Mouse (Mus musculus): Measurements from ENCODE around the gene Sypl2. TPM values are rescaled to one million over a fixed set of nuclear protein-coding genes. Genes with fewer than 3 reads are reported as not detected.
A peak's percentile ranks its signal among the peaks of the same experiment; 100 is the strongest.

Sypl2 gene
- polyA plus RNA-seq, 1 experiment = 2.1 TPM

GRCm38 (mm10) chr3:108206731-108207375 is 19.6 kb downstream of the Sypl2 start:
- TF ChIP-seq POLR2A (IDR thresholded peaks at IDR 0.05; ENCODE audit: extremely low read depth, insufficient read depth, low read length) (no peak), CTCF (IDR thresholded peaks at IDR 0.05; ENCODE audit: extremely low read depth, insufficient read depth, low read length) (no peak)
- peaks cover 3% of the 10 kb centered on the region; the same call in 1 of the 2 replicates for H3K4me1 ChIP-seq (ENCODE audit: control insufficient read depth, insufficient read depth, low read length)
- no peak overlapping the region for H3K4me3 ChIP-seq (ENCODE audit: insufficient read depth, low read length)
- H3K27ac ChIP-seq (ENCODE audit: insufficient read depth, low read length) = no peak overlapping the region

DNA sequence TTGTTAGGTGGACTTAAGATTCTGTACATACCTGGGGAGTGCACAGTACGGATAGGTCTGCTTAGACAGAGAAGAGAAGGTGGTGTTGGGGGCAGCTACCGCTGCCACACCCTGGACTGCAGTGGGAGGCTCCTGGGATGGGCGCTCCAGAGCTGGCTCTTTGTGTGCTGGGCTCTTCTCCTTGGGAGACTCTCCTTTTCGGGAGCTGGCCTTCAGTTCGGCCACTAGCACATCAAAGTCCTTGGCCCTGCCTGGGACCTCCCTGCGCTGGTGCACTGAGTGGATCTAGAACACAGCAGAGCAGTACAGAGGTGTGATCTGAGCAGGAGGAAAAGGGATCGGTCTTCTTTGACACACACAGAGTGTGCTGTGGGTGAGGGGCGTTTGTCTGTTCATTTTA is 20.8 kb downstream of the Sypl2 start:
- Histone ChIP-seq H3K4me3 (ENCODE audit: insufficient read depth, low read length) (no peak overlapping the region), H3K4me1 (ENCODE audit: control insufficient read depth, insufficient read depth, low read length) (peaks cover 5% of the 10 kb centered on the region; the same call in 1 of the 2 replicates), H3K27ac (ENCODE audit: insufficient read depth, low read length) (no peak overlapping the region)
- TF ChIP-seq POLR2A (IDR thresholded peaks at IDR 0.05; ENCODE audit: extremely low read depth, insufficient read depth, low read length) (no peak), CTCF (IDR thresholded peaks at IDR 0.05; ENCODE audit: extremely low read depth, insufficient read depth, low read length) (no peak)

DNA sequence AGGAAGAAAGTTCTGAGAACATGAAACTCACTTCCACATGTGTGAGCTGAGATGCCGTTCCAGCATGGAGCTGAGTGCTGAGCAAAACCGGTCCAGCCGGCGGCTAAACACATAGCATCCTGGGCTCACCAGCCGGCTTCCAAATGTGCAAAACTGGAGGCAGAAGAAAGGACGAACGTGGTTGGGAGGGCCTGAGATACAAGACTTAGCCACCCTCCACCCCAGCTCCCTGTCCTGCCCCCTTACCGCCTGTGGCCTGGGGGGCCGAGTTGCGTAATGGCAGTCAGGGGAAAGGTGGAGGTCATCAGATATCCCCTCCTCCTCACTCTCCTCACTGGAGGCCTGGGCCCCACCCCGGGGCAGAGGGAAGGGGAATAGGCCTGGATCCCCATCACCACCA is 22.0 kb downstream of the Sypl2 start:
- Histone ChIP-seq H3K4me3 (ENCODE audit: insufficient read depth, low read length) (no peak overlapping the region), H3K27ac (ENCODE audit: insufficient read depth, low read length) (no peak overlapping the region), H3K4me1 (ENCODE audit: control insufficient read depth, insufficient read depth, low read length) (peaks cover 5% of the 10 kb centered on the region)
- TF ChIP-seq POLR2A (IDR thresholded peaks at IDR 0.05; ENCODE audit: extremely low read depth, insufficient read depth, low read length) = no peak
- no peak for TF ChIP-seq CTCF (IDR thresholded peaks at IDR 0.05; ENCODE audit: extremely low read depth, insufficient read depth, low read length)

- Histone ChIP-seq H3K27ac (ENCODE audit: insufficient read depth, low read length) (peak overlapping the region; percentile 20; the same call in 1 of the 2 replicates), H3K4me1 (ENCODE audit: control insufficient read depth, insufficient read depth, low read length) (peaks cover 5% of the 10 kb centered on the region), H3K4me3 (ENCODE audit: insufficient read depth, low read length) (no peak overlapping the region)
- TF ChIP-seq CTCF (IDR thresholded peaks at IDR 0.05; ENCODE audit: extremely low read depth, insufficient read depth, low read length) (peak; percentile 81), POLR2A (IDR thresholded peaks at IDR 0.05; ENCODE audit: extremely low read depth, insufficient read depth, low read length) (no peak)
These were observed 22.7 kb downstream of the Sypl2 start for GRCm38 (mm10) chr3:108203621-108204325.

DNA sequence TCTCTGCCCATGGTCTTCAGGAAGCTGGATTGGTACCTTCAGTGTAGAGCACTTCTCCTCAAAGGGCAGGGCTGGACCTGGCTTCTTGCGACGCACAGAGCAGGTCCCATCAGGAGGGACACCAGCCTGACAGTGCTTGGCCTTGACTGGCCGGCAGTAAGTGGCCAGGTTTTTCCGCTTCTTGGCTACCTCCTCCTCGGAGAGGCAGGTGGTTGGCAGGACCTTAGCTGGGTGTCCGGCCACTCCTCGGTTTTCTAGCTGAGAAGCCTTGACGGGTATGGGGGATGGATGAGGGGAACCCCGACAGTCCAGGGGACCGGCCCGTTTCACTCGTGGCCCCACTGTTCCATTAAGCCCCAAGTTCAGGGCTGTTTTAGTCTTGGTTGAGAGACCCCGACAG is 23.2 kb downstream of the Sypl2 start:
- no peak overlapping the region for H3K4me3 ChIP-seq (ENCODE audit: insufficient read depth, low read length)
- no peak for TF ChIP-seq POLR2A (IDR thresholded peaks at IDR 0.05; ENCODE audit: extremely low read depth, insufficient read depth, low read length)
- TF ChIP-seq CTCF (IDR thresholded peaks at IDR 0.05; ENCODE audit: extremely low read depth, insufficient read depth, low read length) = no peak
- peak overlapping the region; percentile 20; the same call in 1 of the 2 replicates for H3K27ac ChIP-seq (ENCODE audit: insufficient read depth, low read length)
- peaks cover 5% of the 10 kb centered on the region for H3K4me1 ChIP-seq (ENCODE audit: control insufficient read depth, insufficient read depth, low read length)

DNA sequence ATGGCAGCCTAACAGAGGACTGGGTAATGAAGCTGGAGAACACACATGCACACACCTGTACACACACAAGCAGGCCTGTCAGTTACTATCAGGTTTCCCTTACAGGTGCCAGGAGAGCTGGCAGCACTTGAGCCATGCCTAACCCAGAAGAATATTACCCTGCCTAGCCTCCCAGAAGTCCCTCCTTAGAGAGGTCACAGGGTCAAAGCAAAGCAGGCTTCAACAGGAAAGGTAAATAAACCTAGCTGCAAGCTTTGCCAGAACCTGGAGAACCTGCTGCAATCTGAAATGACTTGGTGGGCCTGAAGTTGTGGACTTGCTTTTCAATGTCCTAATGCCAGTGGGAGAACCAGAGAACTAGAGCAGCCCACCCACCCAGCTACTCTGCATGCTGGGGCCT is 23.9 kb downstream of the Sypl2 start:
- Histone ChIP-seq H3K4me3 (ENCODE audit: insufficient read depth, low read length) (no peak overlapping the region), H3K4me1 (ENCODE audit: control insufficient read depth, insufficient read depth, low read length) (peaks cover 7% of the 10 kb centered on the region), H3K27ac (ENCODE audit: insufficient read depth, low read length) (no peak overlapping the region)
- no peak for TF ChIP-seq POLR2A (IDR thresholded peaks at IDR 0.05; ENCODE audit: extremely low read depth, insufficient read depth, low read length)

DNA sequence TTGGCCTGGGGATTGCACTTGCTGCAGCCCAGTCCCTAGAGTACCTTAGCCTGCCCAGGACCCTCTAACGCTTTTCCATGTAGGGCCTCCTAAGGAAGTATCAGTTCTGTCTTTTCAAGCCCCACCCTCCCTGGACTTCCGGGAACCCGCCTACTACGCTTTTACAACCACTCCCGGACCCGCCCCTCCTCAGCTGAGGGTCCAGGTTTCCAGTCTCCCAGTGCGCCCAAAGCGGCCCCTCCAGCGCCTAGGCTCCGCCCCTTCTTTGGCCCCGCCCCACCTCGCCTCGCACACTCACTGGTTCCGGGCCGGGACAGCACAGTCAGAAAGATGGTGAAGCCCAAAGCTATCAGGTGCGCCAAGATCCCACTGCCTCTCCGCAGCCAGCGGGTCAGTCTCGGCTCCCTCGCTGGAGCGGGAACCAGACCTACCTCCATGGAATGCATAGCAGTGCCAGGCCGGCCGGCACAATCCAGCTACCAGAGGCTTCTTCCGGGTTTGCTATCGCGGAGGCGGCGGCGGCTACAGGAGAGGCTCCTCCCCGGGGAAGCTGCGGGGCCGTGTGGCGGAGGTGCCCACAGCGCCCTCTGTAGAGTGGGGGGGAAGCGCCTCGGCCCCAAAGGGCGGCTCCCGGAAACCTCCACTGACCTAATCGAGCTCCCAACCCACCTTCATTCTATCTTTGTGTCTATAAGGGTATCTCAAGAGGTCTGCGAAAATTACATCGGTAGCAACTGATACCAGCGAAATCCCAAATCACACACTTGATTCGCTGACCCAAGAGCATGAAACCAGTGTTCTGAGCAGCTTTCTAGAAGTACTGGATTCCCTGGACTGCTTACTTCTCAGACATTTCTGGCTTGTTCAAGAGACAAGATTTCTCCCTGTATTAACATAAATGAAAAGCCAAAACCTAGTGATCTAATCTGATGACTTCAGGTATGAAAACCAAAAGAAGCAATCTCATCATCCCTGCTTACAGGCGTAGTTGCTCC is 25.8 kb downstream of the Sypl2 start, which contains the start of gene Cyb561d1:
TSS of gene Cyb561d1 (minus strand) at position 884 of the 995 bp plus-strand sequence.
- TF ChIP-seq CTCF (IDR thresholded peaks at IDR 0.05; ENCODE audit: extremely low read depth, insufficient read depth, low read length) (no peak; the same call in 1 of the 2 replicates), POLR2A (IDR thresholded peaks at IDR 0.05; ENCODE audit: extremely low read depth, insufficient read depth, low read length) (peak; percentile 68)
- Histone ChIP-seq H3K4me1 (ENCODE audit: control insufficient read depth, insufficient read depth, low read length) (peaks cover 11% of the 10 kb centered on the region), H3K4me3 (ENCODE audit: insufficient read depth, low read length) (peak within 1 kb of the TSS; percentile 79), H3K27ac (ENCODE audit: insufficient read depth, low read length) (peak within 1 kb of the TSS; percentile 81)

DNA sequence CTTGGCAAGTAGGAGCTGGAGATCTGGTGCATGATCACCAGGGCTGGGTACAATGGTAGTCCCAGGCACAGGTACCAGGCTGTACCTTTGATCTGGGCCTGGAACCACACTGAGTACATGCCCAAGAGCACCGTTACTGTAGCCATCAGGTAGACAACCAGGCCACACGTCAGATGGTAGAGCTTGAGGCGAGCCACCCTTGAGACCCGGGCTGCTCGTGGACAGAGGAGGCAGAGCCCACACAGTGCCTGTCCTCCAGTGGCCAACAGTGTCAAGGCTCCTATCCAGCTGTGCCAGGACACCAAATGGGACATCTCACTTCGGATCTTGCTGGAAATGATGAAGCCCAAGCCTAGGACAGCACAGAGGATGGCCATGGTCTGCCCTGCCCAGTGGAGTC is 27.2 kb downstream of the Sypl2 start:
- TF ChIP-seq CTCF (IDR thresholded peaks at IDR 0.05; ENCODE audit: extremely low read depth, insufficient read depth, low read length) (no peak), POLR2A (IDR thresholded peaks at IDR 0.05; ENCODE audit: extremely low read depth, insufficient read depth, low read length) (no peak)
- H3K27ac ChIP-seq (ENCODE audit: insufficient read depth, low read length) = no peak overlapping the region
- peaks cover 11% of the 10 kb centered on the region for H3K4me1 ChIP-seq (ENCODE audit: control insufficient read depth, insufficient read depth, low read length)
- H3K4me3 ChIP-seq (ENCODE audit: insufficient read depth, low read length) = no peak overlapping the region; the same call in 1 of the 2 replicates

GRCm38 (mm10) chr3:108197066-108197497 is 29.4 kb downstream of the Sypl2 start:
- Histone ChIP-seq H3K4me1 (ENCODE audit: control insufficient read depth, insufficient read depth, low read length) (peaks cover 13% of the 10 kb centered on the region), H3K4me3 (ENCODE audit: insufficient read depth, low read length) (peak overlapping the region; percentile 18), H3K27ac (ENCODE audit: insufficient read depth, low read length) (peak overlapping the region; percentile 97)
- TF ChIP-seq CTCF (IDR thresholded peaks at IDR 0.05; ENCODE audit: extremely low read depth, insufficient read depth, low read length) (no peak), POLR2A (IDR thresholded peaks at IDR 0.05; ENCODE audit: extremely low read depth, insufficient read depth, low read length) (no peak; the same call in 1 of the 2 replicates)
